ENCODE assay signal across 11 mouse cellular contexts in genomic region chrX:12286910-12287522, GRCm38 (mm10).
DNase-seq lines count a peak whose midpoint lies in the region; ATAC-seq and TF ChIP-seq lines count a peak whose summit lies in the region.
"Had no signal": no experiment of that assay in that cellular context is flagged by ENCODE, and none has a peak within 500 bp of the region (broad histone marks: within the 10 kb centered on the region; RNA-seq: fewer than 3 reads in every experiment).

No protein-coding gene starts in this region.

- TF ChIP-seq POLR2A in brain, embryonic 14.5 days (IDR thresholded peaks at IDR 0.05; ENCODE audit: borderline replicate concordance, extremely low read depth, insufficient read depth, insufficient read length, poor library complexity, severe bottlenecking): no peak

- DNase-seq in heart, postnatal 25 days (ENCODE audit: low spot score): no peak
- peak; percentile 8 for DNase-seq in kidney, postnatal 10 days
- no peak for DNase-seq in kidney, postnatal 4 days
- no peak for DNase-seq in brain, embryonic 14.5 days (ENCODE audit: low read depth)
- DNase-seq in kidney, postnatal 36 days: peak; percentile 17 to 19
- DNase-seq in left cerebral cortex, adult 9 months (ENCODE audit: low spot score in 2 of 2): no peak
- DNase-seq in spleen, adult 18-20 months: no peak
- DNase-seq: right cerebral cortex, adult 18-20 months had no signal

- ATAC-seq in heart, embryonic 11.5 days (replicated peaks; ENCODE audit: insufficient number of reproducible peaks, low FRiP score, low TSS enrichment): no peak
- ATAC-seq: forebrain, embryonic 13.5 days had no signal

- H3K4me3 ChIP-seq in heart, embryonic 11.5 days (ENCODE audit: low read depth, low read length): no peak overlapping the region
- H3K4me3 ChIP-seq: forebrain, embryonic 13.5 days had no signal

- H3K9ac ChIP-seq in heart, embryonic 11.5 days (ENCODE audit: low read depth, low read length): no peak overlapping the region
- H3K9ac ChIP-seq: forebrain, embryonic 13.5 days had no signal

- peaks cover 10% of the 10 kb centered on the region for H3K27me3 ChIP-seq in heart, embryonic 11.5 days (ENCODE audit: control insufficient read depth, insufficient read depth, low read length)

- no peak overlapping the region for H3K27ac ChIP-seq in heart, embryonic 11.5 days (ENCODE audit: low read depth, low read length)
- H3K27ac ChIP-seq: forebrain, embryonic 13.5 days; macrophage had no signal

- intact Hi-C loops in heart, postnatal 25 days (cut with DNase I): no loop called here

- H3K4me1 ChIP-seq in heart, embryonic 11.5 days (ENCODE audit: control insufficient read depth, insufficient read depth, low read length): peaks cover 3% of the 10 kb centered on the region; the same call in 1 of the 2 replicates

- no peaks in the 10 kb centered on the region for H3K9me3 ChIP-seq in heart, embryonic 11.5 days (replicated peaks; ENCODE audit: control insufficient read depth, low read length)
- H3K9me3 ChIP-seq: forebrain, embryonic 13.5 days had no signal

- peak; percentile 1; the same call in 1 of the 2 replicates for TF ChIP-seq CTCF in brain, embryonic 14.5 days (IDR thresholded peaks at IDR 0.05; ENCODE audit: borderline replicate concordance, extremely low read depth, insufficient read depth, insufficient read length)

- 20% methylated on average over 18 of the region's 18 CpGs for WGBS in heart, embryonic 11.5 days (ENCODE audit: insufficient replicate concordance)

- H3K36me3 ChIP-seq in heart, embryonic 11.5 days (ENCODE audit: control insufficient read depth, insufficient read depth, low read length): no peaks in the 10 kb centered on the region

- H3K4me2 ChIP-seq in heart, embryonic 11.5 days: peak overlapping the region; percentile 43

Comparison
In these comparisons a context has a peak if more than half of its experiments do, and no peak if none do; other contexts are left out.
1. DNase-seq: peak in kidney, postnatal 10 days (single experiment) and kidney, postnatal 36 days (2 of 2); none in heart, postnatal 25 days (single experiment), kidney, postnatal 4 days (0 of 2), brain, embryonic 14.5 days (single experiment), left cerebral cortex, adult 9 months (0 of 2) and spleen, adult 18-20 months (0 of 2).